Mouse (Mus musculus): Measurements from ENCODE around the gene Rrp1b. TPM values are rescaled to one million over a fixed set of nuclear protein-coding genes. Genes with fewer than 3 reads are reported as not detected.

Gene Rrp1b
- 10 to 100 TPM; 19.5 to 19.7 TPM for total RNA-seq (2021)
- long read RNA-seq, experiment 1, partial matches to known transcripts, result 1 of 2 reads
- long read RNA-seq, experiment 1, other reads (novel, unspliced or antisense), result 1 of 2 reads
- long read RNA-seq, experiment 2, partial matches to known transcripts, result 0 of 1 reads
- long read RNA-seq, experiment 2, other reads (novel, unspliced or antisense), result 1 of 1 reads

- DNase-seq (ENCODE audit: low spot score in 2 of 2), result peak; percentile 65 to 81
These were observed at the start of gene Rrp1b, which contains the start of gene Hsf2bp for GRCm38 (mm10) chr17:32035609-32036508. TSS of gene Rrp1b (plus strand) at chr17:32036100. TSS of gene Hsf2bp (minus strand) at chr17:32036349.

- no peak for DNase-seq (ENCODE audit: low spot score in 2 of 2)
These were observed 49.0 kb upstream of the Rrp1b start for GRCm38 (mm10) chr17:31986915-31987314.

GRCm38 (mm10) chr17:31989035-31989434 is 46.9 kb upstream of the Rrp1b start:
- DNase-seq (ENCODE audit: low spot score in 2 of 2), result no peak

- no peak for DNase-seq (ENCODE audit: low spot score in 2 of 2)
These were observed 43.9 kb upstream of the Rrp1b start for GRCm38 (mm10) chr17:31992004-31992403.

- DNase-seq (ENCODE audit: low spot score in 2 of 2), result no peak
These were observed 42.5 kb upstream of the Rrp1b start for GRCm38 (mm10) chr17:31993354-31993753.

DNA sequence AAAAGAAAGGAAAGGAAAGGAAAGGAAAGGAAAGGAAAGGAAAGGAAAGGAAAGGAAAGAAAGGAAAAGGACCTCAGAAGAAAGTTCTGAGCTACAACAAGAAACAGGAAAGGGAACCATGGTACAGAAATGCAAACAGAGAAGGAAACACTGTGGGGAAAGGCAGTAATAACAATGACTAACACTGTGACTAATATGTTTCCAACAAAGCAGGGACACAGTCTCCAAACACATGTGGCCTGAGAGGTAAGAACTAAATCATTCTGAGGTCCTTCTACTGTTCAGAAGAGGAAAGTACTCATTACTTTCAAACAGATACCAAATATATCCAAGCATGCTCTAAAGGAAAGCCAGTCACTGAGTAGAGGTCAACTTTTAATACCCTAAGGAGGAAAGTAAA is 41.8 kb upstream of the Rrp1b start:
- no peak for DNase-seq (ENCODE audit: low spot score in 2 of 2)

GRCm38 (mm10) chr17:31995784-31996183 is 40.1 kb upstream of the Rrp1b start:
- no peak for DNase-seq (ENCODE audit: low spot score in 2 of 2)

DNA sequence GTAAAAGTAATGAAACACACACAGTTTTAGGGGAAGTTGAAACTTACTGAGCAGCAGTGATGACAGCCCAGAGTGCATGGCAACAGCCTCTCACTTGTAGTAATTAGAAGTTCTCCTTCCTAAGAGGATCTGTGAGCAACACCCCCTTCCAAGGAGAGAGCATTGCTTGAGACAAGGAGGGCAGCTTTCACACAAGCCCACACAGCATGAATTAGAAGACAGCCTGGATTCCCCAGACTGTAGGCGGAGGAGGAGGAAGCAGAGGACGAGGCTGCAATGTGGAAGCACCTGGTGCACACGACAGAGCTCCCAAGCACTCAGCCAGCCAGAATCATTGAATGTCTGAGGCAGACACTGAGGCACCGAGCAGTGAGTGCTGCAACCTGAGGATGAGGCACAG is 39.6 kb upstream of the Rrp1b start:
- DNase-seq (ENCODE audit: low spot score in 2 of 2), result peak in 1 of 2 experiments; percentile 36

DNA sequence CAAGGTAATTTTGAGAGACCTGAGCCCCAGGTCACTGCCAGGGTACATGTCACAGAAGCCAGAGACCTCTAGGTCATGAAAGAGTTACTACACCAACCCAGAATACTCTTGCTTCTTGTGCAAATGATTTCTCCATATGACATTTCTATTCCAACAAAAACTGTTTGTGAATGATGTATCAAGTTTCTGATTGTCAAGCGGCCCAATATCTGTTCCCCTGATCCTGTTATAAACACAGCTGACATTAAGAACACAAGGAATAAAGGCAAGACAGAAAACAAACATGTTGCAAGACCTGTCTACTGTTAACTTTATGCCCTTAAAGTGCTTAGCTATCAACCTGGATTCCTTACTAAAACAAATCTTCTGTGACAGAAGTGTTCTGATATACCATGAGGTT is 37.5 kb upstream of the Rrp1b start:
- no peak for DNase-seq (ENCODE audit: low spot score in 2 of 2)

DNA sequence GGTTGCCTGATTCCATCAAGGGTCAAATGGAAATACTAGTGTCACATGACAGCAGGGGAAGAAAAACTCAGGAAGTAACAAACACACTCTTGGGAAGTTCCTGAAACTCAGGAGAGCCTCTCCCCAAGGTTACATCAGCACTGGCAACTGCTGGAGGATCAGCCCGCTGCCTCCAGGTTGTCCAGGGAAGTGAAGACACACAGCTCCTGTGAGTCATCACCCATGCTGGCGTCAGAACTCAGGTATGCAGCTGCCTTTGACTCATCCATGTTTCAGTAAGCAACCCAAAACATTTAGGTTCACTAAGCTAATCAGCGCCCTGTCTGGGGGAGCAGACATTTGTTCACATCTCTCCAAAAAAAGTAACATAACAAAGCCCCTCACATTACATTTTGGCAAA is 32.6 kb upstream of the Rrp1b start:
- no peak for DNase-seq (ENCODE audit: low spot score in 2 of 2)

DNA sequence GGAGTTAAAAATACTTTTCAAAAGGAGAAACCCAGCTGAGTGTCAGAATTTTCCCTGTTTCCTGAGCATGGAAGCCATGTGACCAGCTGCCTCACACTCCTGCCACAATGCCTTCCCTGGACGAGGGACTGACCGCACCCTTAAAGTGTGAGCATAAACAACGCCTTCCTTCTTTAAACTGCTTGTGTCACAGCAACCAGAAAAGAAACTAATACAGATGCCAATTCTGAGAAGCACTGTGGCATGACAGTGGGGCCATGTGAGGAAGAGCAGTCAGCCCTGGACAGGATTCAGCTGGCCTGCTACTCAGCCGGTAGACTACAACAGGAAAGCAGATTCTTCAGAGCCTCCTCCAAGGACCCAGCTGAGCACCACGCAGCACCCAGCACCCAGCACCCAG is 29.1 kb upstream of the Rrp1b start:
- DNase-seq (ENCODE audit: low spot score in 2 of 2), result no peak

DNA sequence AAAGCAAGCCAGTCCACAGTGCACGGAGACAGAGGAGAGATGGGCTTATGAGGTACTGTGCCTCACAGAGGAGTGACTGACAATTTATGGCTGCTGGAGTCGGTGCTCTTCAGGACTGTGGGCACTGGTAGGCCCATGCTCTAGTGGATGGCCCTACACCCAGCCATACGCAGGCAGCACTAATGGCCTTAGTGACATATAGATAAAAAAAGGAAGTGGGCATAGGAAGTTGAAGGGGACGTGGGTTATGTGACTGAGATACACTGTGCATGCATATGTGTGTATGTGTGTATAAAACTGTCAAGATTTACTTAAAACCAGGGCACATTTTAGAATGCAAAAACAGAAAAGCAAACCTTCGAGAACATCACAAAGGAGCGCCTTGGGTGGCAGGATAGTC is 24.2 kb upstream of the Rrp1b start:
- DNase-seq (ENCODE audit: low spot score in 2 of 2), result no peak

DNA sequence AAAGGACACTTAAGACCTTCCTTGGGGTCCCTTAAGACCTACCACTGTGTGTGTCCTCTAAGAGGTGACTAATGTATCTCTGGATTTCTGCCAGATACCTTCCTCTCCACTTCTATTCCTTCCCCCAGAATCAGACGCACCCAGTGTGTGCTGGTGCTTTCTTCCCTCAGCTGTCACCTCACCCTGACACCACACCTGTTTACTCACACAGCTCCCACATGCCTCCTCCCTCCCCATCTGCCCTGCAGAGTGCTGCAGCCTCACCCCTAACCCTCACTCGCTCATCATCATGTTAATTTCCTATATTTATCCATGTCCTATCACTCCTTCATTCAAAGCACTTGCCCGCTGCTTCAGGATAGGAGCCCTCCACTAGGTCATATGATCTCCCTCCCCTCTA is 23.6 kb upstream of the Rrp1b start:
- DNase-seq (ENCODE audit: low spot score in 2 of 2), result no peak

DNA sequence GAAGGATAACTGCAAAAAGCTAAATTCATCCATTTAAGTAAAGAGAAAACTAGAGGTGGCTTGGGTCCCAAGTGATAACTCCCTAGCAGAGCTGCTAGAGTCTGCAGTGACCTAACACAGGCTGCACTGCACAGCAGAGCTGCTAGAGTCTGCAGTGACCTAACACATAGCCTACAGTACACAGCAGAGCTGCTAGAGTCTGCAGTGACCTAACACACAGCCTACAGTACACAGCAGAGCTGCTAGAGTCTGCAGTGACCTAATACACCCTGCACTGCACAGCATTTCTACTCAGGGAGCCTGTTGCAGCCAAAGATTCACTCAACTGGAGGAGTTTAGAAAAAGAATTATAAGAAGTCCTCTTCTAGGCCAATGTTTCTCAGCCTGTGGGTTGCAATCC is 22.2 kb upstream of the Rrp1b start:
- no peak for DNase-seq (ENCODE audit: low spot score in 2 of 2)

- no peak for DNase-seq (ENCODE audit: low spot score in 2 of 2)
These were observed 19.4 kb upstream of the Rrp1b start for GRCm38 (mm10) chr17:32016481-32016880.

GRCm38 (mm10) chr17:32018127-32018894 is 17.6 kb upstream of the Rrp1b start:
- DNase-seq (ENCODE audit: low spot score in 2 of 2), result no peak

DNA sequence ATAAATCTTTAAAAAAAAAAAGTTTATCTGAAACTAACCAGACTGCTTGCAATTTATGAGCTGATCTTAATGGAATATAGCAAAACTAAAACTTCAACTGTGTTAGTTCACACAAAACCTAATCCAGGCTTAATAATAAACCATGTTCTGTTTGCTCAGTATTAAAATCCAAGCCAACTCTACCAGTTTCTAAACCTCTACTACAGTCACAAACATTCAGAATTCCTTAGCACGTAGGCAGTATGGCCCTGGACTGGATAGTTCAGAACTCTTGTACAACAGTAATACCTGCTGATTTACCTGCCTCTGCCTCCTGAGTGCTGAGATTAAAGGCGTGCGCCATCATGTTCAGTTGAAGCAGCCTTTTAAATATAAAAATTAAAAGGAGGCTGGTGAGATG is 13.9 kb upstream of the Rrp1b start:
- DNase-seq (ENCODE audit: low spot score in 2 of 2), result no peak

- DNase-seq (ENCODE audit: low spot score in 2 of 2), result no peak
These were observed 13.3 kb upstream of the Rrp1b start for GRCm38 (mm10) chr17:32022551-32022950.

- DNase-seq (ENCODE audit: low spot score in 2 of 2), result peak; percentile 76 to 88
These were observed 12.8 kb upstream of the Rrp1b start for GRCm38 (mm10) chr17:32023088-32023487.

DNA sequence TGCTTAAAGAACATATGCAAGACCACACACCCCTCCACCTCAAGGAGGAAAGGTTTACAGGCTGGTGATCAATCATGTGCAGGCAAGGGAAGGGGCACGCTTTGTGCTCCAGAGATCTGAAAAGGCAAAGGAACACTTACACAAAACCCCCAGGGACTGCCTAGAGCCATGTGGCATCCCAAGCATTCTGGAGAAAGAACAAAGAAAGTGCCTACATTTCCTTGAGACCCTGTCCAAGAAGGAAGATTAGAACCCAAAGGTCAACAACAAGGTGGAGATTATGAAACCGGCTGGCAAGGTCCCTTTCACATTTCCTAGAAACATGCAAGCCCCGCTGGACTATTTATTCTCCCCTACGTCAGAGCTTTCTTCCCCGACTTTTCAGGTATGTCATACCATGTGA is 11.2 kb upstream of the Rrp1b start:
- no peak for DNase-seq (ENCODE audit: low spot score in 2 of 2)

- DNase-seq (ENCODE audit: low spot score in 2 of 2), result peak; percentile 64 to 67
These were observed 10.5 kb upstream of the Rrp1b start for GRCm38 (mm10) chr17:32025386-32025785.

- no peak for DNase-seq (ENCODE audit: low spot score in 2 of 2)
These were observed 8.2 kb upstream of the Rrp1b start for GRCm38 (mm10) chr17:32027666-32028065.

All from left cerebral cortex, adult 18-20 months (tissue).